Mouse (Mus musculus) lung, postnatal 0 days (tissue): ENCODE data around the gene Ube2f.

Source experiments
- CTCF ChIP-seq: IDR thresholded peaks from 2 replicates; pipeline ENCODE4 v1.5.1; 2016; ENCODE audit warnings: antibody characterized with exemption, mild to moderate bottlenecking
- EP300 ChIP-seq: IDR thresholded peaks from 2 replicates; pipeline ENCODE4 v1.6.1; 2016; ENCODE audit warnings: antibody characterized with exemption, mild to moderate bottlenecking, control low read depth

DNA sequence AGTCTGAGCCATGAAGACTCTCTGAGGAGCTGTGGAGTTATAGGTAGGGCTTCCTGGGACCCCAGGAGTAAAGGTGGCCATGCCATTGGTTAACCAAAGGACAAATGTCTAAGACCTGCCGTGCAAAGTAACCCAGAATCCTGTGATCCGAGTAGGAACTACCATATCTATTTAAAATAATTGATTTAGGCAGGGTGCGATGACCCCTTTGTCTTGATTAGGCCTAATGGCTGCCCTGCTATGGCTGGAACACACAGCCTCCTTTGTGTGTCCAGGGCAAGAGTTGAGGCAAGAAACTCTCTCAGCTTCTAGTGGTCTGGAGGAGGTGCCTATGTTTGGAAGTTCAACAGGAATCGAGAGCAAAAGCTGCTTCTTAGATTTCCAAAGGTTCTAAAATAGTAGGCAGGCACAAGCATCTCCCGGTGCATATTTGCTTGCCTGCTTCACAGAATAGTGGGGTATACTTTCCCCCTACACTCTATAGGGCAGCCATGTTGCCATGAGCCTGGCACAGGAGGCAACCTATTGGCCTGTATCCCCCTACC is 45.8 kb upstream of the Ube2f start:
- TF ChIP-seq EP300, result no peak
- no peak for TF ChIP-seq CTCF
